Comparison of ENCODE assay signal across 31 mouse cellular contexts in the genomic region with DNA sequence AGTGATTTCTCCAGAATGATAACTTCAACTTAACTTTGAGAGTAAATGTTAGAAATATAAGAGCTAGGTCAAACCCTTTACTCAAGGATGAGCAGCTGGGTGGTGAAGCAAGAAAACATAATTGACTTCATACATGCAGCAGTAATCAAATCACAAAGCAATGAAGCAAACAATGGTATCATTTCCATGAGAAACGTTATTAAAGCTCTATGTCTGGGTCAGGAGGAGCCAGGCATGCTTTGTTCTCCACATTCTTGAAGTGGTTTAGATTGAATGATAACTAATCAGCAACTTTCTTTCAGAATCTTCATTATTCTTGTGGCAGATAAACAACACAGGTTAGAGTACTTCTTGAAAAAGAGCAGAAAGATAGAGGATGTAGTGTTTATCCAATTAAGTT.
"Had no signal": no experiment of that assay in that cellular context is flagged by ENCODE, and none has a peak within 500 bp of the region (broad histone marks: within the 10 kb centered on the region; RNA-seq: fewer than 3 reads in every experiment).

No protein-coding gene starts in this region.

- H3K4me3 ChIP-seq: left cerebral cortex, adult 2 months; limb, embryonic 10.5 days; limb, embryonic 12.5 days; limb, embryonic 13.5 days; limb, embryonic 15.5 days; liver, embryonic 12.5 days; liver, embryonic 13.5 days; liver, embryonic 15.5 days; lung, embryonic 15.5 days; megakaryocyte, embryonic 14.5 days; midbrain, embryonic 10.5 days; midbrain, embryonic 12.5 days; midbrain, embryonic 13.5 days; midbrain, embryonic 15.5 days; myocyte had no signal

- H3K27me3 ChIP-seq: limb, embryonic 12.5 days; limb, embryonic 13.5 days; limb, embryonic 15.5 days; liver, embryonic 12.5 days; liver, embryonic 13.5 days; liver, embryonic 15.5 days; lung, embryonic 15.5 days; megakaryocyte, embryonic 14.5 days; midbrain, embryonic 12.5 days; midbrain, embryonic 13.5 days; midbrain, embryonic 15.5 days had no signal

- H3K27ac ChIP-seq: left cerebral cortex, adult 2 months; limb, embryonic 10.5 days; limb, embryonic 12.5 days; limb, embryonic 13.5 days; limb, embryonic 15.5 days; liver, embryonic 12.5 days; liver, embryonic 13.5 days; liver, embryonic 14.5 days; liver, embryonic 15.5 days; lung, embryonic 15.5 days; macrophage; midbrain, embryonic 10.5 days; midbrain, embryonic 12.5 days; midbrain, embryonic 13.5 days; midbrain, embryonic 15.5 days had no signal

- ATAC-seq: liver, embryonic 12.5 days; liver, postnatal 0 days; midbrain, embryonic 13.5 days; midbrain, embryonic 15.5 days; midbrain, embryonic 16.5 days had no signal

- H3K4me1 ChIP-seq: limb, embryonic 10.5 days; limb, embryonic 12.5 days; limb, embryonic 13.5 days; limb, embryonic 15.5 days; liver, embryonic 12.5 days; liver, embryonic 13.5 days; liver, embryonic 15.5 days; lung, embryonic 15.5 days; megakaryocyte, embryonic 14.5 days; midbrain, embryonic 10.5 days; midbrain, embryonic 12.5 days; midbrain, embryonic 13.5 days; midbrain, embryonic 15.5 days had no signal

- H3K36me3 ChIP-seq: limb, embryonic 10.5 days; limb, embryonic 12.5 days; limb, embryonic 13.5 days; limb, embryonic 15.5 days; liver, embryonic 12.5 days; liver, embryonic 13.5 days; liver, embryonic 15.5 days; lung, embryonic 15.5 days; midbrain, embryonic 10.5 days; midbrain, embryonic 12.5 days; midbrain, embryonic 13.5 days; midbrain, embryonic 15.5 days had no signal

- H3K9ac ChIP-seq: limb, embryonic 12.5 days; limb, embryonic 13.5 days; limb, embryonic 15.5 days; liver, embryonic 12.5 days; liver, embryonic 13.5 days; liver, embryonic 14.5 days; liver, embryonic 15.5 days; liver, postnatal 0 days; lung, embryonic 14.5 days; lung, embryonic 15.5 days; midbrain, embryonic 12.5 days; midbrain, embryonic 13.5 days; midbrain, embryonic 15.5 days had no signal

- H3K9me3 ChIP-seq: limb, embryonic 10.5 days; limb, embryonic 12.5 days; limb, embryonic 13.5 days; limb, embryonic 15.5 days; liver, embryonic 12.5 days; liver, embryonic 13.5 days; liver, embryonic 15.5 days; lung, embryonic 15.5 days; megakaryocyte, embryonic 14.5 days; midbrain, embryonic 10.5 days; midbrain, embryonic 12.5 days; midbrain, embryonic 13.5 days; midbrain, embryonic 15.5 days had no signal

- H3K4me2 ChIP-seq: limb, embryonic 12.5 days; limb, embryonic 13.5 days; limb, embryonic 15.5 days; liver, embryonic 11.5 days; liver, embryonic 12.5 days; liver, embryonic 13.5 days; liver, embryonic 15.5 days; lung, embryonic 14.5 days; lung, embryonic 15.5 days; midbrain, embryonic 11.5 days; midbrain, embryonic 12.5 days; midbrain, embryonic 13.5 days; midbrain, embryonic 15.5 days had no signal

- DNase-seq: left cerebral cortex, postnatal 4 days; liver; liver, embryonic 13.5 days; liver, postnatal 0 days; lung, adult 18-20 months; lung, adult 2 months; lung, embryonic 14.5 days; lung, postnatal 10 days; lung, postnatal 14 days; lung, postnatal 36 days; lung, postnatal 4 days; midbrain, embryonic 14.5 days had no signal
